Mouse (Mus musculus) thymus, adult 2 months (tissue): ENCODE data around the gene Ccdc61.

ENCODE experiments used
- CTCF ChIP-seq: fragments of 200-500 bp; IDR thresholded peaks from 2 replicates; pipeline ENCODE4 v1.5.1; 2012; ENCODE audit warnings: mild to moderate bottlenecking, control low read depth, low read length, moderate library complexity, borderline replicate concordance; ENCODE audit not compliant: control insufficient read depth, poor library complexity, insufficient read depth; ENCODE audit errors: extremely low read depth
- POLR2A ChIP-seq: fragments of 200-500 bp; IDR thresholded peaks from 2 replicates; pipeline ENCODE4 v1.6.1; 2012; ENCODE audit warnings: mild to moderate bottlenecking, low read length, control low read depth, moderate library complexity; ENCODE audit not compliant: control insufficient read depth, poor library complexity, insufficient read depth; ENCODE audit errors: extremely low read depth

DNA sequence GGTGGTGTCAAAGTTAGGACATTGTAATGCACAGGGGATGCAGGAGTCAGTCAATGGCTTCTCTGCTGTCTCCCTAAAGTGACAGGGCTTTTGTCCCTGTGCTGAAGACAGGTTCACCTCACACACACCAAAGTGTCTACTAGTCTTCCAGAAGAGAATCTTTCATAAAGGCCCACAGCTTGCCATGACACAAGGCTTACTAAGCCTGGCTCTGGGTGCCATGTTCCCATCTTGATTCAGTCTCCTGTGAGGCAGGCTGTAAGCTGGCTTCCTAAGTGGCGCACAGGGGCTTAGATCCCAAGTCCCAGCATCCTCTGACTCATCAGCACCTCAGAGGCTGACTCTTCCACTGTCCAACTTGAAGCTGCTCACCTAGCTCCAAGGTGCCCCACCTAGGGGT, 23.3 kb downstream of the Ccdc61 start:
- no peak for TF ChIP-seq POLR2A
- no peak for TF ChIP-seq CTCF
